Mouse (Mus musculus): ENCODE data around the gene Zfp704. TPM values are rescaled to one million over a fixed set of nuclear protein-coding genes. Genes with fewer than 3 reads are reported as not detected.

Gene Zfp704
- total and polyA plus RNA-seq, 2 experiments from 2014 or later, result 13.0 to 70.4 TPM

GRCm38 (mm10) chr3:9608441-9608905 lies 1.4 kb downstream of the Zfp704 start:
- WGBS, result under 1% methylated on average over 16 of the region's 16 CpGs
- Histone ChIP-seq H3K4me3 (ENCODE audit: low read depth, low read length) (peak overlapping the region; percentile 90), H3K4me2 (ENCODE audit: low read depth) (peak overlapping the region; percentile 82), H3K36me3 (ENCODE audit: insufficient read depth) (no peaks in the 10 kb centered on the region), H3K9ac (peak overlapping the region; percentile 84), H3K27me3 (ENCODE audit: insufficient read depth, low read length) (no peaks in the 10 kb centered on the region), H3K27ac (ENCODE audit: low read depth, low read length) (peak overlapping the region; percentile 96), H3K4me1 (ENCODE audit: insufficient read depth) (peaks cover 10% of the 10 kb centered on the region), H3K9me3 (ENCODE audit: low read length) (no peaks in the 10 kb centered on the region)
- ATAC-seq, result no peak
- DNase-seq, result no peak
- no peak for TF ChIP-seq CTCF (IDR thresholded peaks at IDR 0.05; ENCODE audit: low read depth)

- no peak for TF ChIP-seq CTCF (IDR thresholded peaks at IDR 0.05; ENCODE audit: low read depth)
- no peak for DNase-seq
- no peak overlapping the region for H3K9ac ChIP-seq
Measured at GRCm38 (mm10) chr3:9607686-9608085, 2.2 kb downstream of the Zfp704 start.

DNA sequence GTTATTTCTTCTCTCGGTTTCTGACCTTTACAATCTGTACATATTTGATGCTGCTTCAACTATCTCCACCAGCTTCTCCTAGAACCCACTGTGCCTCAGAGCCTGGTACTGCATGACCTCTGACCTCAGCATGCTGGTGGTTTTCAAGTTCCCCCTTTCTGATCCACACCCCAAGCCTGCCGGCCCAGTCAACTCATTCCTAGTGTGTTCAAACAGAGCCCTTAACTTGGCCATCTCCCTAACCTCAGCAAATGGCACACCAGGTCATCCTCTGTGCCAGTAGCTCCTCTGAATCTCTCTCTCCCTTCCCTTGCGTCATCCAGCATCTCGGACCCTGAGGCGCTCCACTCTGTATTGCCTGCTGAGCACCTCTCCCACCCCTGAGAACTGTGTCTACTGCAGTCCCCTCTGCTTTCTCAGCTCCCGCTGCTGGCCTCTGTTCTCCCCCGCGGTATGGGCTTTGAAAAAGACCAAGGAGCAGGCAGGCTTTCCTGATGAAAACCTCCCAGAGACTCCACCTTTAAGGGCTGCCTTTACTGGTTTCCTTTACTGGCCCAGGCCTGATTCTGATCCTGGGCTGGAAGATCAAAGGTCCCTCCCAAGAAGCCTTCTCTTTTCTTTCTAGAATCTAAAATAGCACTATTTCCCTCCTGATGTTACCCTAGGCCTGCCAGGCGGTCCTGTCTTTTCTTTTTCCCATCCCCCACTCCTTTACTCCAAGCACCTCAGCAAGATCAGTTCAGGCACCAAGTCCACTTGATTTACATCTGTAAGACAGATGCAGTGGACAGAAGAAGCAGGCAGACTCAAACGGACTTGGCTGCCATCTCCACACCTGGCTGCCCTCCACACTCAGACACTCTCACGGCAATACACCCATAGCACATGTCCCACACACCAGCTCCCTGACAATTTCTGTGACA lies 3.8 kb downstream of the Zfp704 start:
- no peaks in the 10 kb centered on the region for H3K27me3 ChIP-seq (ENCODE audit: insufficient read depth, low read length)
- TF ChIP-seq CTCF (IDR thresholded peaks at IDR 0.05; ENCODE audit: low read depth), result no peak
- DNase-seq (no peak), ATAC-seq (no peak)
- no peak overlapping the region; the same call in 1 of the 2 replicates for H3K9ac ChIP-seq
- 41% methylated on average over 11 of the region's 11 CpGs for WGBS
- H3K36me3 ChIP-seq (ENCODE audit: insufficient read depth), result no peaks in the 10 kb centered on the region
- peaks cover 10% of the 10 kb centered on the region for H3K4me1 ChIP-seq (ENCODE audit: insufficient read depth)
- peak overlapping the region; percentile 29; the same call in 1 of the 2 replicates for H3K4me2 ChIP-seq (ENCODE audit: low read depth)
- H3K4me3 ChIP-seq (ENCODE audit: low read depth, low read length), result no peak overlapping the region
- H3K27ac ChIP-seq (ENCODE audit: low read depth, low read length), result no peak overlapping the region
- H3K9me3 ChIP-seq (ENCODE audit: low read length), result no peaks in the 10 kb centered on the region

More at GRCm38 (mm10) chr3:9607686-9608085, 2.2 kb downstream of the Zfp704 start:
- ATAC-seq, result no peak
- Histone ChIP-seq H3K4me1 (ENCODE audit: insufficient read depth) (peaks cover 10% of the 10 kb centered on the region), H3K27ac (ENCODE audit: low read depth, low read length) (no peak overlapping the region), H3K4me3 (ENCODE audit: low read depth, low read length) (peak overlapping the region; percentile 90), H3K9me3 (ENCODE audit: low read length) (no peaks in the 10 kb centered on the region), H3K36me3 (ENCODE audit: insufficient read depth) (no peaks in the 10 kb centered on the region), H3K27me3 (ENCODE audit: insufficient read depth, low read length) (no peaks in the 10 kb centered on the region), H3K4me2 (ENCODE audit: low read depth) (peak overlapping the region; percentile 82)
- 19% methylated on average over 5 of the region's 5 CpGs for WGBS

DNA sequence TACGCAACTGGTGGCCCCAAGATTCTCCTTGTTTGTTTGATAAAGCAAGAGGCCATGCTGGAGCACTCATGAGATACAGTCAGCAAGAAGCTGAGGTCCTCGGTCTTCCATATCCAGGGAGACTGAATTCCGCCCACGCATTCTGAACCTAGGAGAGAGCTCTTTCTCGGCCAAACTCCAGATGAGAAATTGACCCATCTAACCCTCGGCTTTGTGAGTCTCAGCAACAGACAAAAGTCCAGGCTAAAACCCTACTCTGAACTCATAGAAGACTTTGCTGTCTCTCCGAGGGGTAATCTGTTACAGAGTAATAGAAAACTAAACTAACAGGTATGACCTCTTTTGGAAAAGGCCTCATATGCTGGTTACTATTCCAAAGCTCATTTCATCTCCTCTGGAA lies 4.9 kb downstream of the Zfp704 start:
- Histone ChIP-seq H3K4me2 (ENCODE audit: low read depth) (no peak overlapping the region), H3K4me3 (ENCODE audit: low read depth, low read length) (no peak overlapping the region), H3K9me3 (ENCODE audit: low read length) (no peaks in the 10 kb centered on the region), H3K27ac (ENCODE audit: low read depth, low read length) (no peak overlapping the region), H3K4me1 (ENCODE audit: insufficient read depth) (peaks cover 10% of the 10 kb centered on the region), H3K36me3 (ENCODE audit: insufficient read depth) (no peaks in the 10 kb centered on the region), H3K27me3 (ENCODE audit: insufficient read depth, low read length) (no peaks in the 10 kb centered on the region), H3K9ac (no peak overlapping the region)
- ATAC-seq (no peak), DNase-seq (no peak)
- WGBS, result 89% methylated on average over 7 of the region's 7 CpGs
- no peak for TF ChIP-seq CTCF (IDR thresholded peaks at IDR 0.05; ENCODE audit: low read depth)

DNA sequence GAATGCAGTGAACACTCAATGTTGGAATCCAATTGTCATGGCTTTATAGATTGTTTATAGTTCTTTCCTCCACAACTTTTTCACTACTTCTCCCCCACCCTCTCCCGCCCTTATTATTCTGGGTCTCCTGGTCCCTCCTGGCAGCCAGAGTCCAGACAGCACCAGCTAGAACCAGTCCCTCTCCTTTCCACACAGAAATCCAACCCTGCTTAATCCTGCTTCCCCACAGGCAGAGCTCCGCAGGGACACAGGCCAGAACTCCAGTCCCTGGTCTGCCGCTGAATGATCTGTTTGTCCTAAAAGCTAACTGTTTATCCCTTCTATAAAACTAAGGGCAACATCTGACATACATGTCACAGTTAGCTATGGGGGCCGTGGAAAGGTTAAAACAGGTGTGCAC lies 6.0 kb downstream of the Zfp704 start:
- Histone ChIP-seq H3K9me3 (ENCODE audit: low read length) (no peaks in the 10 kb centered on the region), H3K4me2 (ENCODE audit: low read depth) (no peak overlapping the region), H3K4me3 (ENCODE audit: low read depth, low read length) (no peak overlapping the region), H3K4me1 (ENCODE audit: insufficient read depth) (peaks cover 10% of the 10 kb centered on the region), H3K36me3 (ENCODE audit: insufficient read depth) (no peaks in the 10 kb centered on the region), H3K27ac (ENCODE audit: low read depth, low read length) (no peak overlapping the region), H3K27me3 (ENCODE audit: insufficient read depth, low read length) (no peaks in the 10 kb centered on the region), H3K9ac (no peak overlapping the region)
- no peak for TF ChIP-seq CTCF (IDR thresholded peaks at IDR 0.05; ENCODE audit: low read depth)
- ATAC-seq, result no peak
- WGBS, result 83% methylated on average over 4 of the region's 4 CpGs
- no peak for DNase-seq

DNA sequence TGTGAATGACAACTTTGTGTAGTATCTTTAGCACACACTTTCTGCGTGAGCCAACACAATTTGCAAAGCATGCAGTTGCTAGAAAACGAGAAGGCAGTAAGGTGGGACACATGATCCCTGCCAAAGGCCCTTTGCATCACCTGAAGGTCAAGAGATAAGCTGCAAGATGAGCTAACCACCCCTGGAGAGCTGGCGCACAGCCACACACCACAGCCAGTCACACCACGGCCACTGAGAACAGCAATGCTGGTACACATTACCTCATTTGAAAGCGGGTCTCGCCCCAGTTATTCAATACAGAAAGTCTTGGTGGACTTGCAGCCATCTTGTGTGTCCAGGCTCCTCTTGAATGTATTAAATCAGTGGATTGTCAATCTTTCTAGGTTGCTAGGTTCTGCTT lies 9.3 kb downstream of the Zfp704 start:
- no peaks in the 10 kb centered on the region for H3K9me3 ChIP-seq (ENCODE audit: low read length)
- H3K4me3 ChIP-seq (ENCODE audit: low read depth, low read length), result no peak overlapping the region
- ATAC-seq (no peak), DNase-seq (no peak)
- WGBS, result 75% methylated on average over 6 of the region's 6 CpGs
- no peak overlapping the region for H3K27ac ChIP-seq (ENCODE audit: low read depth, low read length)
- no peak for TF ChIP-seq CTCF (IDR thresholded peaks at IDR 0.05; ENCODE audit: low read depth)
- no peaks in the 10 kb centered on the region for H3K27me3 ChIP-seq (ENCODE audit: insufficient read depth, low read length)
- no peaks in the 10 kb centered on the region for H3K36me3 ChIP-seq (ENCODE audit: insufficient read depth)
- H3K4me1 ChIP-seq (ENCODE audit: insufficient read depth), result no peaks in the 10 kb centered on the region
- no peak overlapping the region for H3K4me2 ChIP-seq (ENCODE audit: low read depth)
- no peak overlapping the region for H3K9ac ChIP-seq

DNA sequence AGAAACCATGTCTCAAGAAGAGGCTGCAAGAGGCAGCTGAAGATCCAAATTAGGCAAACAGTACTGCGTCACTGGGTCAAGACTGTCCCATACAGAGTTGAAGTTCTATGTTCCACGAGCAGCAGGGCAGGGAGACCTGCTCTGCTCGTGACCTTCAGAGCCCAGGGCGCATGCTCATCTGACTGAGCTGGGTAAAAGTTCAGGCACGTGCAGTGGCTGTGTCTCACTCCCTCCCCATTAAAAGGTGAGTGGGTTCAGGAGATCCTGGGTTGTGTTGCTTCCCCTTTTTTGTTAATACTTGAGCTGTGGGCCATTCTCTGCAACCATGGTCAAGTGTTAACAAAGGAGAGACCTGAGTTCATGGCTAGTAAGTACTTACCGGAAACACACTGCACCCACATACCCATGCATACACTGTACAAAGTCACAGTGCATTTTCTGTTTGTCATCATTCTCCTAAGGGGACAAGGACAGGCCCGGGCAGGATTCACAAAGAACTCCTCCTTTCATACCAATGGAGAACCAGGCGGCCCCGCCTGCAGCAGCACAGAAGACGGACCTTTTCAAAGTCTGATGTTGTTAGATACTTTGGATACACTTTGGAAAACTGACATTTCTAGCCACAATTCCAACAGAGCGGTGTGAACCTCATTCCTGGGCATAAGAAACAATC lies 10.0 kb downstream of the Zfp704 start:
- no peaks in the 10 kb centered on the region for H3K36me3 ChIP-seq (ENCODE audit: insufficient read depth)
- ATAC-seq (no peak), DNase-seq (no peak)
- WGBS, result 85% methylated on average over 11 of the region's 11 CpGs
- no peaks in the 10 kb centered on the region for H3K9me3 ChIP-seq (ENCODE audit: low read length)
- no peaks in the 10 kb centered on the region for H3K4me1 ChIP-seq (ENCODE audit: insufficient read depth)
- no peaks in the 10 kb centered on the region for H3K27me3 ChIP-seq (ENCODE audit: insufficient read depth, low read length)
- H3K27ac ChIP-seq (ENCODE audit: low read depth, low read length), result no peak overlapping the region
- no peak overlapping the region for H3K4me3 ChIP-seq (ENCODE audit: low read depth, low read length)
- no peak overlapping the region for H3K9ac ChIP-seq
- TF ChIP-seq CTCF (IDR thresholded peaks at IDR 0.05; ENCODE audit: low read depth), result no peak
- H3K4me2 ChIP-seq (ENCODE audit: low read depth), result no peak overlapping the region
